Comparison of ENCODE assay signal across 8 mouse cellular contexts in the genomic region with DNA sequence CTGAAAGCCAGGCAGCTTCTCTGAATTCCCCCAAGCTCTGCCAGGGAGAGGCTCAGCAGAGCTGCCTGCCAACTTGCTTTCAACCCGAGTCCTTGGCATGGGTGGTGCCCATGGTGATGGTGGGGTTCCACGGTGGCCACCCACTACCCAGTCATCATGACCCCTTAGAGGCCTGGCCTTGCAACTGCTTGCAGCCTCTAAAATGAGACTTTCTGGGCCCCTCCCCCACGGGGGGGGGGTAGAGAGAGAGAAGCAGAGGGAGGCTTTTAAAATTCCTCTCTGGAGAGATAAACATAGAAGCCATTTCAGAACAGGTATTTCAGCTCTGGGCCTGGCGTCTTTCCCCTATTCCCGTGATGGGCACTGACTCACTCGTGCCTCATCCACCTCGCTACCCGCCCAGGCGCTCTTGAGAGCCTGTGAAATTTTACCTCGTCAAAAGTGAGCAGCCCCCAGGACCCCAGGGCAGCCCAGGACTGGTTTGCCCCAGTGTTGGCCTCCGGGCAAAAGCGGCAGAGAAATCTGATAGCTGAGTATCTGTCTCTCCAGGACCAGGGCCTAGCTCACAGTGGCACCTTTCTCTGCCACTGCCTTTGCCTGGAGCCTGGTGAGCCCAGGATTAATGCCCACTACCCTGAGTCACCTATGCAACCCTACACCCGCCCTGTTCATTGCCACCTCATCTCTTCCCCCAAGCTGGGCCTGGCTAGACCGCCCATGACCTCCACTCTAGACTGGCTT. TPM values are rescaled to one million over a fixed set of nuclear protein-coding genes. Genes with fewer than 3 reads are reported as not detected.
DNase-seq lines count a peak whose midpoint lies in the region; ATAC-seq lines count a peak whose summit lies in the region.
"Had no signal": no experiment of that assay in that cellular context is flagged by ENCODE, and none has a peak within 500 bp of the region (broad histone marks: within the 10 kb centered on the region; RNA-seq: fewer than 3 reads in every experiment).

No protein-coding gene starts in this region.

- WGBS in heart, embryonic 10.5 days: 15% methylated on average over 14 of the region's 14 CpGs
- 23% methylated on average over 14 of the region's 14 CpGs for WGBS in kidney, embryonic 15.5 days

- peak; percentile 3; the same call in 1 of the 2 replicates for ATAC-seq in kidney, embryonic 15.5 days (replicated peaks; ENCODE audit: low FRiP score)

- peaks cover 33% of the 10 kb centered on the region for H3K36me3 ChIP-seq in heart, embryonic 10.5 days
- H3K36me3 ChIP-seq in kidney, embryonic 15.5 days: peaks cover 34% of the 10 kb centered on the region
- H3K36me3 ChIP-seq: midbrain, embryonic 12.5 days had no signal

- H3K4me3 ChIP-seq in heart, embryonic 10.5 days: peak overlapping the region; percentile 77
- H3K4me3 ChIP-seq in kidney, embryonic 15.5 days (replicated peaks): peak overlapping the region; percentile 65

- H3K27ac ChIP-seq in heart, embryonic 10.5 days: peak overlapping the region; percentile 92
- peak overlapping the region; percentile 95 for H3K27ac ChIP-seq in kidney, embryonic 15.5 days
- H3K27ac ChIP-seq: midbrain, embryonic 12.5 days had no signal

- H3K4me2 ChIP-seq in kidney, embryonic 15.5 days: peak overlapping the region; percentile 96
- H3K4me2 ChIP-seq: midbrain, embryonic 12.5 days had no signal

- DNase-seq in urinary bladder, adult 18-20 months (ENCODE audit: low spot score in 2 of 2): peak; percentile 63 to 73
- no peak for DNase-seq in urinary bladder, postnatal 10 days (ENCODE audit: low spot score)
- no peak for DNase-seq in heart, embryonic 10.5 days (ENCODE audit: low spot score)
- DNase-seq in lung, postnatal 14 days: peak; percentile 54
- DNase-seq in testis, postnatal 10 days (ENCODE audit: low spot score): no peak
- DNase-seq in adrenal gland, postnatal 25 days: no peak

- H3K27me3 ChIP-seq in heart, embryonic 10.5 days (ENCODE audit: insufficient read depth, poor library complexity, severe bottlenecking): 0 out of 2 replicates have a peak, but pooled peaks cover 8% of the 10 kb centered on the region
- H3K27me3 ChIP-seq in kidney, embryonic 15.5 days: peaks cover 4% of the 10 kb centered on the region; the same call in 1 of the 2 replicates

- H3K9me3 ChIP-seq in heart, embryonic 10.5 days: no peaks in the 10 kb centered on the region
- no peaks in the 10 kb centered on the region for H3K9me3 ChIP-seq in kidney, embryonic 15.5 days (replicated peaks)
- H3K9me3 ChIP-seq: midbrain, embryonic 12.5 days had no signal

- H3K4me1 ChIP-seq in heart, embryonic 10.5 days: peaks cover 66% of the 10 kb centered on the region
- peaks cover 62% of the 10 kb centered on the region for H3K4me1 ChIP-seq in kidney, embryonic 15.5 days

- peak overlapping the region; percentile 77 for H3K9ac ChIP-seq in kidney, embryonic 15.5 days
- H3K9ac ChIP-seq: midbrain, embryonic 12.5 days had no signal

RNA-seq across cellular contexts. Expression of a gene that starts 3.5 kb away (rescaled TPM):
- 32.0 and 37.7 TPM in 2 replicates for polyA plus RNA-seq in heart, embryonic 10.5 days (2016; fragmentation: Nextera tagmentation; extraction: Ambion mirVana)
- polyA plus RNA-seq in kidney, embryonic 15.5 days (2015; fragmentation: Nextera tagmentation; extraction: Ambion mirVana): 66.0 and 66.6 TPM in 2 replicates
- total RNA-seq in adrenal gland, postnatal 25 days (2021): 11.6 and 17.2 TPM in 2 replicates

RNA-seq across cellular contexts. Expression of a gene that starts 7.1 kb away (rescaled TPM):
- 39.9 and 42.4 TPM in 2 replicates for polyA plus RNA-seq in heart, embryonic 10.5 days (2016; fragmentation: Nextera tagmentation; extraction: Ambion mirVana)
- 58.0 and 59.9 TPM in 2 replicates for polyA plus RNA-seq in kidney, embryonic 15.5 days (2015; fragmentation: Nextera tagmentation; extraction: Ambion mirVana)
- total RNA-seq in adrenal gland, postnatal 25 days (2021): 44.7 and 51.4 TPM in 2 replicates

RNA-seq across cellular contexts. Expression of a gene that starts 18.3 kb away (rescaled TPM):
- 76.7 and 86.0 TPM in 2 replicates for polyA plus RNA-seq in heart, embryonic 10.5 days (2016; fragmentation: Nextera tagmentation; extraction: Ambion mirVana)
- 149 and 153 TPM in 2 replicates for polyA plus RNA-seq in kidney, embryonic 15.5 days (2015; fragmentation: Nextera tagmentation; extraction: Ambion mirVana)
- 106 and 137 TPM in 2 replicates for total RNA-seq in adrenal gland, postnatal 25 days (2021)

RNA-seq across cellular contexts. Expression of a gene that starts 31.3 kb away (rescaled TPM):
- polyA plus RNA-seq in heart, embryonic 10.5 days (2016; fragmentation: Nextera tagmentation; extraction: Ambion mirVana): 0.79 and 1.9 TPM in 2 replicates
- 3.4 and 5.2 TPM in 2 replicates for polyA plus RNA-seq in kidney, embryonic 15.5 days (2015; fragmentation: Nextera tagmentation; extraction: Ambion mirVana)
- total RNA-seq in adrenal gland, postnatal 25 days (2021): 2.6 and 3.2 TPM in 2 replicates

RNA-seq across cellular contexts. Expression of a gene that starts 31.7 kb away (rescaled TPM):
- polyA plus RNA-seq in heart, embryonic 10.5 days (2016; fragmentation: Nextera tagmentation; extraction: Ambion mirVana): 244 and 260 TPM in 2 replicates
- polyA plus RNA-seq in kidney, embryonic 15.5 days (2015; fragmentation: Nextera tagmentation; extraction: Ambion mirVana): 309 and 321 TPM in 2 replicates
- total RNA-seq in adrenal gland, postnatal 25 days (2021): 126 and 127 TPM in 2 replicates

Comparison
In these comparisons a context has a peak if more than half of its experiments do, and no peak if none do; other contexts are left out.
1. DNase-seq: peak in urinary bladder, adult 18-20 months (2 of 2) and lung, postnatal 14 days (single experiment); none in urinary bladder, postnatal 10 days (single experiment), heart, embryonic 10.5 days (single experiment), testis, postnatal 10 days (single experiment) and adrenal gland, postnatal 25 days (single experiment).